Mouse (Mus musculus) adrenal gland, postnatal 0 days (tissue): ENCODE data around the gene Hsdl1. TPM values are rescaled to one million over a fixed set of nuclear protein-coding genes. Genes with fewer than 3 reads are reported as not detected.

Experiments
- polyA plus RNA-seq: library from polyadenylated mRNA; unstranded; fragments of >200 nt; fragmentation: Nextera tagmentation; extraction: Ambion mirVana; gene quantifications from 2 replicates; pipeline ENCODE4 v1.2.1, GENCODE M21; 2015

The Hsdl1 gene
- polyA plus RNA-seq, result 28.0 and 28.8 TPM in 2 replicates

DNA sequence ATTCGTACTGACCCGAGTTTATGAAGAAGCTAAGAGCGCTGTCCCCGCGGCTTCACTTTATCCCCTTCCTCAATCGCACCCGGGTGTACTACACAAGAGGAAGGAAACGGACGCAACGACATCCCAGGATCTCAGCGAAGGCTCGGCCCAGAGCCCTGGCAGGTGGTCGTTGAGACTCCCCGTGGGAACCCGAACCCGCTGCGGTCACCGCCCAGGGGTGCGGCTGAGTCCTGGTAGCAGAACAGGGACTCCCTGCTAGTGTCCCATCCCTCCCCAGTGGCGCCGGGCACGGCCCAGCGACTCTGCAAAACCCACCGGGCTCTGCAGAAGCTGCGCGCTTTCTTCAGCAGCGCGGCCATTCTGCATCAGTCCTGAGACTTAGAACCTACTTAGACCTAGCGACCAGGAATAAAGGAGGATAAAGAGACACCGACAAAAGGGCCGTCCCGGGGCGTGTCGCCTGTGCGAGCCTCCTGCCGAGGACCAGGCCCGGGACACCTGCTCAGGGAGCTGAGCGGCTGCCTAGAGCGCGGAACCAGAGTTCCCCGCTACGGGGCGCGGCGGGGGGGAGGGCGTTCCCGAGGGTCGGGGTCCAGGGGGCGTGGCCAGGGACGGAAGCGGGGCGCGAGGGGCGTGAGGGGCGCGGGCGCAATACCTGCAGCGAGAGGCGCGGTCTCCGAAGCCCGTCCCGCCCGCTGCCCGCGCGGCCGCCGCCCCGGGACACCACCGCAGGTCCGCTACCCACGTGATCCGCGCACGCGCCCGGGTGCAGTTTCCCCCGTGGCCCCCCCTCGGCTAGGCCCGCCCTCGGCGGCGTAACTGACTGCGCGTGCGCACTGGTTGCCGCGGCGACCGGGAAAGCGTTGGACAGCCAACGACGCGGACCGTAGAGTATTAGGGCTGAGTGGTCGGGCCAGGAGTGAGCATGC is at the start of gene Hsdl1, which contains the start of gene Dnaaf1:
Gene Hsdl1, minus strand, starts transcription at position 747 of the 929 bp plus-strand sequence.
Gene Dnaaf1, plus strand, starts transcription at position 799 of the 929 bp plus-strand sequence.

DNA sequence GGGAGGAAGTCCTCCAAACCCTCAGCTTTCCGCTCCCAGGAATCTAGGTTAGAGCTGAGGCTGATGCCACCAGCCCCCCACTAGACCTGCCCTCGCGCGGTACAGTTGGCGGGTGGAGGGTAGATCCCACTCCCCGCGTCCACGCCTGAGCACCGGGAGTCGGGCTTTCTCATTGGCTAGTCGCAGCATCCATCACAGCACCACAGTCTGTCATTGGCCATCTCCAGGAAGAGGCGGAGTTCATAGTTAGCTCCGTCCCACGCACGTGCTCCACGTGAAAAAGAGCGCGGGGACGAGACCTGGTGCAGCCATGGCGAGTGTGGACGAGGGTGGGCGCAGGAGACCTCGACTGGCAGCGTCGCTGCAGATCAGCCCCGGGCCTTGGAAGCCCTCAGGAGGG is 37.5 kb upstream of the Hsdl1 start, which contains the start of gene Adad2:
Gene Adad2, plus strand, starts transcription at position 277 of the 400 bp plus-strand sequence.

DNA sequence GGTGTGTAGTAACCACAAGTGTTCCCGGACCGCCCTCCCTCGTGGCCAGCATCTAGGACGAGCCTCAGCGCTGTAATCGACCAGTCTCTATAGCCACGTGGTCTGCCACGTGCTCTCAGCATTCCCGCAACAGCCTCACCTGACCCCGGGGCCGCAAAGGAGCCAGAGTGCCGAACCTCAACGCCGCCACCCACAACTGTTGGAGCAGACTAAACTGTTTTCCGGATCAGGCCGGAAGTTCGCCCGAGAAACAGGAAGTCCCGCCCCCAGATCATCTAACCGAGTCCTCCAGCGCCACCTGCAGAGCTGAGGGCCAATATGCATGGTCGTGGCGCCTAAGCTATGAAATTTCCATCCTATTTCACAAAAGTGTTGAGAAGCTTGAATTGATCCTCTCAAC is 30.0 kb upstream of the Hsdl1 start, which contains the start of gene Taf1c:
Gene Taf1c, minus strand, starts transcription at position 227 of the 400 bp plus-strand sequence.

DNA sequence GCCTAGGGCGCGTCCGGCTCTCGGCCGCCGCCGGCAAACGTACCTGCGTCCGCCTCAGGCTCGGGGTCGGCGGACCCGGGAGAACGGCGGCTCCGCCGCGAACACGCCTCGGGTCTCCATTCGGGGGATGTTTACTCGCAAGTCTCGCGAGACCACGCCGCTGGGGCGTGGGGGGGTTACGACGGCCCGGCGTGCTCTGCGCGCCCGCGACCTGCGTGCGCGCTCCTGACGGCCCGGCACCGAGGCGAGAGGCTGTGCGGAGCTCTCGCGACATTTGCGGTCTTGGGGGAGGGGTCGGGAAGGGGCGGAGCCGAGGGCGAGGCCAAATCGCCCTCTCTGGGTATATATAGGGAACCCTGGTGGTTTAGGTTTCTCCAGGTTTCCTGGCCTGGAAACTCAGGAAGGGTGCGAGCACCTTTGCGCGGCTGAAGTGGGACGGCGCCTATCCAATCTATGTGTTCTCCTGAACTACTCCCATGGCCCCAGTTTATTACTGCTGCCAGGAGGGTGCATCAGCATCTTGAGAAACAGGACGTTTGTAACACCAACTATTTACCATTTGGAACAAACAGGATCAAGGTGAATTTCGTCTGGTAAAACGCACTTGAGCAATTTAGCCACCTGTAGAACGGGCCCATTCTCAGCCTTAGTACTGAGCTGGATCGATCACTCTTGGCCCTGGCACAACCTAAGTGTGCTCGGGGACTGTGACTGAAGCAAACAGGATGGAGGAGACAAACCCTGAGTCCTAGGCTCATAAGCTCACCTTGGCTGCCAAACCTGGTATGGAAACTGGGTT is 16.2 kb downstream of the Hsdl1 start, which contains the start of gene Mbtps1:
Gene Mbtps1, minus strand, starts transcription at position 133 of the 799 bp plus-strand sequence.

Other genes starting within 250 kb of the Hsdl1 start
- 382 and 386 TPM in 2 replicates for gene Hsbp1, start 230.7 kb downstream of the Hsdl1 start, polyA plus RNA-seq
- gene Mlycd, start 180.3 kb downstream of the Hsdl1 start, polyA plus RNA-seq, result 22.4 and 36.1 TPM in 2 replicates
- gene Osgin1, start 141.1 kb downstream of the Hsdl1 start, polyA plus RNA-seq, result 17.6 and 43.7 TPM in 2 replicates
- gene Necab2, start 128.5 kb downstream of the Hsdl1 start, polyA plus RNA-seq, result 3.4 and 10.8 TPM in 2 replicates
- 0.14 and 0.19 TPM in 2 replicates for gene Slc38a8, start 73.5 kb downstream of the Hsdl1 start, polyA plus RNA-seq
- gene Mbtps1, start 16.4 kb downstream of the Hsdl1 start, polyA plus RNA-seq, result 54.4 and 67.3 TPM in 2 replicates
- not detected in 2 replicates for gene Dnaaf1, start 52 bp upstream of the Hsdl1 start, polyA plus RNA-seq
- gene Taf1c, start 30.0 kb upstream of the Hsdl1 start, polyA plus RNA-seq, result 4.7 and 6.8 TPM in 2 replicates
- gene Adad2, start 37.6 kb upstream of the Hsdl1 start, polyA plus RNA-seq, result not detected in 2 replicates
- gene Kcng4, start 60.5 kb upstream of the Hsdl1 start, polyA plus RNA-seq, result 0.72 and 0.85 TPM in 2 replicates
- 24.1 and 64.3 TPM in 2 replicates for gene Wfdc1, start 91.2 kb upstream of the Hsdl1 start, polyA plus RNA-seq
- 0.17 and 0.25 TPM in 2 replicates for gene Atp2c2, start 124.8 kb upstream of the Hsdl1 start, polyA plus RNA-seq
- 9.2 and 13.6 TPM in 2 replicates for gene Tldc1, start 203.2 kb upstream of the Hsdl1 start, polyA plus RNA-seq